Mouse (Mus musculus) heart, adult 2 months (tissue): Measurements from ENCODE around the gene Tln2. TPM values are rescaled to one million over a fixed set of nuclear protein-coding genes. Genes with fewer than 3 reads are reported as not detected.

Source experiments
- DNase-seq, 2 experiments: peaks; one replicate each; pipeline ENCODE4 v3.0.0; 2021
- H3K27ac ChIP-seq: fragments of 200-600 bp; 2 replicates; pipeline ENCODE4 v1.8.1; 2022
- H3K27me3 ChIP-seq: fragments of 200-500 bp; 2 replicates; pipeline ENCODE4 v1.6.1; 2012; ENCODE audit warnings: mild to moderate bottlenecking, low read length, inconsistent platforms, mixed read lengths; ENCODE audit not compliant: control insufficient read depth, insufficient read depth
- H3K36me3 ChIP-seq: fragments of 200-500 bp; 2 replicates; pipeline ENCODE4 v1.6.1; 2012; ENCODE audit warnings: low read length, inconsistent platforms; ENCODE audit not compliant: control insufficient read depth, insufficient read depth
- H3K4me1 ChIP-seq: fragments of 200-500 bp; 2 replicates; pipeline ENCODE4 v1.6.1; 2011; ENCODE audit warnings: low read length; ENCODE audit not compliant: control insufficient read depth, insufficient read depth
- H3K4me3 ChIP-seq: fragments of 200-600 bp; 2 replicates; pipeline ENCODE4 v1.8.1; 2022
- H3K79me2 ChIP-seq: fragments of 200-500 bp; replicated peaks from 2 replicates; pipeline ENCODE4 v1.6.1; 2012; ENCODE audit warnings: mild to moderate bottlenecking, inconsistent platforms, low read length, moderate library complexity, mixed read lengths; ENCODE audit not compliant: control insufficient read depth, insufficient read depth
- H3K9ac ChIP-seq: fragments of 200-500 bp; 2 replicates; pipeline ENCODE4 v1.6.1; 2012; ENCODE audit warnings: low read depth, mild to moderate bottlenecking, control low read depth, inconsistent platforms, low read length, mixed read lengths
- CTCF ChIP-seq: fragments of 200-600 bp; IDR thresholded peaks from 2 replicates; pipeline ENCODE4 v1.8.1; 2022; ENCODE audit warnings: antibody characterized with exemption, mild to moderate bottlenecking, moderate library complexity
- EP300 ChIP-seq: fragments of 200-500 bp; IDR thresholded peaks from 2 replicates; pipeline ENCODE4 v1.6.1; 2011; ENCODE audit warnings: low read depth, low read length, control low read depth; ENCODE audit not compliant: insufficient read depth
- POLR2A ChIP-seq: fragments of 200-500 bp; IDR thresholded peaks from 2 replicates; pipeline ENCODE4 v1.6.1; 2011; ENCODE audit warnings: mild to moderate bottlenecking, low read depth, low read length, control low read depth; ENCODE audit not compliant: insufficient read depth
- WGBS: fragments of 180-500 bp; shearing (Covaris S2); methylation state at CpG from one replicate; pipeline ENCODE4 v1.1.7; 2018; 5-methylcytosine and 5-hydroxymethylcytosine counted together
- intact Hi-C: fragments of 180-260 bp; cut with DNase I; formaldehyde crosslinking; loops from one replicate; pipeline ENCODE4 v1.15.1; 2025
- polyA plus RNA-seq: library from polyadenylated mRNA; depleted of rRNA; stranded (reverse); fragments of >200 nt; gene quantifications from 2 replicates; pipeline ENCODE4 v1.2.3, GENCODE M21; 2012
- total RNA-seq, 2 experiments: library from RNA; stranded (reverse); gene quantifications; 2 replicates each; pipeline ENCODE4 v1.2.3; 2021

The Tln2 gene
- total and polyA plus RNA-seq, 3 experiments, result 20.1 to 78.2 (median 67.1) TPM

DNA sequence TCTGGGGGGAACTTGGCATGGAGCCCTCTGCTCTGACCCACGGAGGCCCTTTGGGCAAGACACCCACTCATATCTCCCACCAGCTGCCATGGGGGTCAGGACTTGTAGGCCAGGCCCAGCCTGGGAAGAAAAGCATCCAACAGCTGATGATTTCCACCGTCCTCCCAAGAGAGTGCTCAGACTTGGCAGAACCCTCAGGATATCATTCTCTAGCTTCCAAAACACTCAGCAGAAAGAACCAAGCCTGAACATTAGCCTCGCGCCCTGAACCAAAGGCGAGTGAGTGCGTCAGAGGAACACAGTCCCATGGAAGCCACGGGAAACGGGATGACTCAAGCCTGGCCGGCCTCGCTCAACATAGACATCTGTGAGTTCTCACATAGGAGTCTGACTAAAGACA, 25.4 kb upstream of the Tln2 start:
- Histone ChIP-seq H3K4me3 (no peak overlapping the region), H3K4me1 (peaks cover 12% of the 10 kb centered on the region), H3K9ac (no peak overlapping the region), H3K79me2 (no peaks in the 10 kb centered on the region), H3K27me3 (no peaks in the 10 kb centered on the region), H3K27ac (peak overlapping the region; percentile 51), H3K36me3 (no peaks in the 10 kb centered on the region)
- intact Hi-C loops, result loop anchor here (5.0 kb wide), 2 partner anchors 38 to 47 kb away; no protein-coding TSS in a partner anchor
- whole genome bisulfite sequencing, result 56% methylated on average over 10 of the region's 10 CpGs
- peak; percentile 75 to 85 for DNase-seq
- TF ChIP-seq CTCF, result no peak
- TF ChIP-seq EP300, result 0 out of 2 replicates have a peak, but pooled peaks have one; percentile 19

DNA sequence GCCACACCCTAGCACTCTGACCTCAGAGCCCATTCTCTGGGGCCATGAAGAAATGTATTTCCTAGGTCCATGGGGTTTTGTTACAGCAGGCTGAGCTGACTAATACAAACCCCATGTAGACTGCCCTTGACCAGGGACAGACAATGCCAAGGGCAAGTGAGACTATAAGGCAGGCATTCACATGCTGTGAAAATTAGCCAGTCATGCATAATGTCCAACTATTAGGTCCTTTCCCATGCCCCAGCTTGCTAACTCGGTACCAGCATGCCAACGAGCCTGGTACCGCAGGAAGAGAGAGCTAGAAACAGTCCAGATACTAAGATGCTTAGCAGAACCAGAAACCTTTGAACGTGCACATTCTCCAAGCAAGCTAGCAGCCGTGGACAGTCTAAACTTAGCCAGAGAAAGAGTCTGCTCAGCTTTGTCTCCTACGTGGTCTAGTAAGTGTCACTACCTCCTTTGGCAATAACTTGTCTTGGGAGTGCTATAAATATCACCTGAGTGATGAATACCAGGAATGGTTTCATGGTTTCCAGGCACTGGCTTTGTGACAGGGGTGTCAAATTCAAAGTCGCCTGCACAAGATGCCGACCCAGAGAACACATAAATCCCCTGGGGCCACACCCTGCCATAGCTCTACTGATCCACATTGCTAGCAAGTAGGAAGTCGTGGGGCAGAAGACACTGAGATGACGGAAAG, 22.2 kb upstream of the Tln2 start:
- Histone ChIP-seq H3K79me2 (no peaks in the 10 kb centered on the region), H3K4me3 (no peak overlapping the region), H3K27ac (peak overlapping the region; percentile 87), H3K9ac (no peak overlapping the region), H3K4me1 (peaks cover 15% of the 10 kb centered on the region), H3K36me3 (no peaks in the 10 kb centered on the region), H3K27me3 (no peaks in the 10 kb centered on the region)
- intact Hi-C loops, result loop anchor here (5.0 kb wide), 2 partner anchors 34 to 51 kb away; no protein-coding TSS in a partner anchor
- TF ChIP-seq POLR2A (0 out of 2 replicates have a peak, but pooled peaks have one; percentile 30), EP300 (no peak)
- peak in 1 of 2 experiments; percentile 57 for DNase-seq
- WGBS, result 55% methylated on average over 10 of the region's 10 CpGs

DNA sequence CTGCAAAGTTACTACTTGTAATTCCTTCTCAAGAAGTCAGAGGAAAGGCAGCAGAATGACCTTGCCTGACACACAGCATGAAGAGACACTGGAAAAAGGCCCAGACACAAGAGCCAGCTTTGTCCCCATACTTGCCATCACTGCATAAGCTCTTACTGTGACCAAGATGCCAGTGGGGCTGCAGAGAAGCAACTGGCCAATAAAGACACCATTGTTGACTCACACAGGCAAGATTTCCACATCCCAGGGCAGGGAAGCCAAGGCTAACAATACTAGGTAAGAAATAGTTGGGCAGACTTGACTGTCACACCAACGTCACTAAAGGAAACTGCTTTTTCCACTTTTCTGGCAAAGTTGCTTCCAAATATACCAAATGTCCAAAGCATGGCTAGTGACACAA, 20.0 kb upstream of the Tln2 start:
- WGBS, result 54% methylated on average over 1 of the region's 1 CpGs
- H3K4me1 ChIP-seq, result peaks cover 12% of the 10 kb centered on the region
- H3K4me3 ChIP-seq, result no peak overlapping the region
- H3K79me2 ChIP-seq, result no peaks in the 10 kb centered on the region
- intact Hi-C loops, result no loop called here
- TF ChIP-seq EP300, result no peak
- no peak for TF ChIP-seq CTCF
- no peak for TF ChIP-seq POLR2A
- H3K36me3 ChIP-seq, result no peaks in the 10 kb centered on the region
- DNase-seq, result no peak
- no peaks in the 10 kb centered on the region for H3K27me3 ChIP-seq
- no peak overlapping the region for H3K27ac ChIP-seq
- no peak overlapping the region for H3K9ac ChIP-seq

GRCm38 (mm10) chr9:67574721-67575248, 15.3 kb upstream of the Tln2 start:
- intact Hi-C loops, result no loop called here
- Histone ChIP-seq H3K36me3 (no peaks in the 10 kb centered on the region), H3K9ac (no peak overlapping the region), H3K27ac (peak overlapping the region; percentile 17; the same call in 1 of the 2 replicates), H3K4me3 (no peak overlapping the region), H3K79me2 (0 out of 2 replicates have a peak, but pooled peaks cover 2% of the 10 kb centered on the region), H3K27me3 (no peaks in the 10 kb centered on the region), H3K4me1 (peaks cover 8% of the 10 kb centered on the region)
- WGBS, result 42% methylated on average over 7 of the region's 7 CpGs
- TF ChIP-seq EP300, result no peak
- TF ChIP-seq CTCF, result 0 out of 2 replicates have a peak, but pooled peaks have one; percentile 2
- no peak for TF ChIP-seq POLR2A
- DNase-seq, result peak; percentile 38 to 50

- DNase-seq, result no peak
- Histone ChIP-seq H3K27me3 (no peaks in the 10 kb centered on the region), H3K9ac (no peak overlapping the region), H3K27ac (peak overlapping the region; percentile 7; the same call in 1 of the 2 replicates), H3K4me3 (no peak overlapping the region), H3K4me1 (peaks cover 5% of the 10 kb centered on the region), H3K36me3 (no peaks in the 10 kb centered on the region), H3K79me2 (0 out of 2 replicates have a peak, but pooled peaks cover 2% of the 10 kb centered on the region)
- WGBS, result 46% methylated on average over 3 of the region's 3 CpGs
- intact Hi-C loops, result no loop called here
- TF ChIP-seq CTCF (no peak), EP300 (no peak), POLR2A (no peak)
Measured at GRCm38 (mm10) chr9:67573683-67573979, 14.1 kb upstream of the Tln2 start.
